Mouse (Mus musculus): ENCODE data around the gene Smim23. TPM values are rescaled to one million over a fixed set of nuclear protein-coding genes. Genes with fewer than 3 reads are reported as not detected.

Smim23 gene
- total RNA-seq, 2 experiments from 2014 or later: not detected

DNA sequence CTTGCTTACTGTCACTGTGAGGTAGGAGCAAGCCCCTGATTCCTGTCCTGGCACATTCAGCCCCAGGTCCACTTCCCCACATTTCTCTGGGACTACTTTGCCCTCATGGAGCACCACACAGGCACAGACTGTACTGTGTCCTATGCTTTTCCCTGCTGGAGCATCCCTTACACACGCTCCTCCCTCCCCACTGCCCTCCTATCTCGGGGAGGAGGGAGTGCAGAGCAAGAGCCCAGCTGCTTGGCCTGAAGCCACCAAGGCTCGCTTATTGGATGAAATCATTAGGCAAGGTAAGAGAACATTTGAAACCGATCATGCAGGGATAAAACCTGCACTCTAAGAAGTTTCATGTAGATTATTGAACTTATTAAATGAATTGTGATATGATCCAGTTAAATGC is 20.7 kb downstream of the Smim23 start:
- peak; percentile 71 for DNase-seq

DNA sequence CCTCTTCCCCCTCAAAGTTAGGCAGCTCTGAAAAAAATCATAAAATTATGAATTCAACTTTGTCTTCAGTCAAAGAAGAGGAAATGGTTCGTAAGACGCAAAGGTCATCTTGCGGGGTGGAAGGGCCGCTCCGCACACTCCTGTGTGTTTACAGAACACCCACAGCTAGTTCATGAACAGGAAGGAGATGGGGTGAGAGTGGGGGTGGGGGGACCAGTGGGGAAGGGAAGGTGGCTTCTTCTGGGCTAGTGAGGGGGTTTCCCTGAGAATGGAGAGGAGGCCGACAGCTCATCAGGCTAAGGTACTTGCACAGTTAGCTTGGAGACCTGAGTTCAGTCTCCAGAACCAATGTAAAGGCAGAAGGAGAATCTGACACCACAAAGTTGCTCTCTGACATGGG is 22.7 kb downstream of the Smim23 start:
- intact Hi-C loops (cut with DNase I): loop anchor here (10.0 kb wide), 1 partner anchor 153 kb away; no protein-coding TSS in a partner anchor
- no peak for TF ChIP-seq CTCF (IDR thresholded peaks at IDR 0.05)
- Histone ChIP-seq H3K27ac (no peak overlapping the region), H3K4me3 (no peak overlapping the region)
- DNase-seq: no peak

More for the DNA sequence above, 20.7 kb downstream of the Smim23 start:
- TF ChIP-seq CTCF (IDR thresholded peaks at IDR 0.05): no peak
- Histone ChIP-seq H3K27ac (no peak overlapping the region), H3K4me3 (no peak overlapping the region)
- intact Hi-C loops (cut with DNase I): loop anchor here (10.0 kb wide), 1 partner anchor 151 kb away; no protein-coding TSS in a partner anchor

GRCm38 (mm10) chr11:32800929-32801375 is 23.5 kb downstream of the Smim23 start:
- intact Hi-C loops (cut with DNase I): loop anchor here (10.0 kb wide), 1 partner anchor 154 kb away; no protein-coding TSS in a partner anchor
- TF ChIP-seq CTCF (IDR thresholded peaks at IDR 0.05): no peak
- DNase-seq: no peak
- H3K27ac ChIP-seq: no peak overlapping the region
- no peak overlapping the region for H3K4me3 ChIP-seq

DNA sequence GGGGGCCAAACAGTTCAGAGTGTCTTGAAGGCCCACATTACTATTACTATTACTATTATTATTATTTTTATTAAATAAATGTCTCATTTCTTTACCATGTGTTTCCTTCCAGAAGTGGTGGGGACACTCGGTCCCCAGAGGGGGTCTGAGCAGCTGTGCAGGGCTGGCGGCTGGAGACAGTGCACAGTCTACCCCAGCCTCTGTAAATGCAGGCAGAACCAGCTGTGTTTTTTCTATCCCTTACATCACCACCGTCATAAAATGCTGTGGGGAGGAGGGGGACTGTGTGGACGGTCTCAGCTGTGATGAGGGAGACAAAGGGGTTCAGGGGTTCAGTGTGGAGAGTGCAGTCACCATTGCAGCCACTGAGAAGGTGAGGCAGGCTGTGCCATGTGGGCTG is 26.0 kb downstream of the Smim23 start:
- TF ChIP-seq CTCF (IDR thresholded peaks at IDR 0.05): no peak
- intact Hi-C loops (cut with DNase I): no loop called here
- Histone ChIP-seq H3K4me3 (no peak overlapping the region), H3K27ac (no peak overlapping the region)
- no peak for DNase-seq

DNA sequence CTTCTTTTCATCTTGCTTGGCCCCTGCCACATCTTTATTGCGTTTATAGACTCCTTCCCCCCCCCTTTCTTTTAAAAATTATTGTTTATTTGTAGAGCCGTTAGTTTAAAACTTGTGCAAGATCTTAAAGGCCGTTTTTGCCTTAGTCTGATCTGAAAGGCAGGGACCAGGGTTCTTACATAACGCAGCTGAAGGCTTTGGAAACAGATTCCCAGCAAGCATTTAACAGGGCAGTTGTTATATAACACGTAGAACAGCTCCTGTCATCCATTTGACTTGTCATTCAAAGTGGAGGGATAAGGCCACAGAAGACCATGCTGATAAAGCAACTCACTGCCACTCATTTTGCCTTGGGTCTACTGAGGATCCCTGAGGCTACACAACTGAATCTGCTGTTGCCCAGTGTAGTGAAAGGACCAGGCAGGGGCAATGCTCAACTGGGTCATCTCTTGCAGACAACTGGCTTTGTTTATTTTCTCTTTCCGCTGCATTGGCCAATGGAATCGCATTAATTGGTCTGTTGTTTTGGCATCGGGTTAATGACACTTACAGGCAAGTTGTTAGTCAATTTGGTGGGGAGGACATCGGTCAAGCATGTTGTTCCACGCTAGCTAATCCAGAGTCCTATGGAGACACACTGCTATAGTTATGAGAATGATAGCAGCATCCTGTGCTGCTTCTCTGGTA is 29.5 kb downstream of the Smim23 start:
- DNase-seq: no peak
- no peak for TF ChIP-seq CTCF (IDR thresholded peaks at IDR 0.05)
- intact Hi-C loops (cut with DNase I): no loop called here
- H3K27ac ChIP-seq: no peak overlapping the region
- no peak overlapping the region for H3K4me3 ChIP-seq

- intact Hi-C loops (cut with DNase I): no loop called here
- 0 out of 2 replicates have a peak overlapping the region, but pooled peaks have one; percentile 38 for H3K27ac ChIP-seq
- no peak for DNase-seq
- no peak for TF ChIP-seq CTCF (IDR thresholded peaks at IDR 0.05)
- H3K4me3 ChIP-seq: no peak overlapping the region
These were observed 38.2 kb downstream of the Smim23 start for GRCm38 (mm10) chr11:32786201-32786600.

DNA sequence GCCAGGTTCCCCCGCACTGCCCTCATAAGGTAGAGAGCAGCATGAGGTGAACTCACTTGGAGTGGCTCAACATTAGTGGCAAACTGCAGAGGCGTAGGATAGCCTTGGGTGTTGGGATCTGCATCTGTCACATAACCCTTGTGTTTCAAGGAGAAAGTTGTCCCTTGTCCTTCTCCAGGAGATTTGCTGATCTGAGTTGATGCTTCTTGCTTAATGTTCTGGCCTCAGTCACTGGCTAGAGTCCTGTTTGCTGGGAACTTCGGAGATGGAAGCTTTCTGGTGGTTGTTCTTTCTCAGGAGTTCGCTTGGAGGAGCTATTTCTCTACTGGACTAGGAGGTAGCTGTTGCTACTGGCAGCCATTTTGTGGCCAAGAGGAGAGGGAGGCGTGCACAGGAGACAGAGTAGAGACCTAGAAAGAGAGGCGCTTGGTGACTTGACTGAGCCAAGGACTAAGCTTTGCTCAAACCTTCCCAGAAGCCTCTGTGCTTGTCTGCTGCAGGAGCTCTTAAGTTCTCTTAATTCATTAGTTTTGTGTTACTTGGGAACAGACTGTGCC is 38.7 kb downstream of the Smim23 start:
- peak; percentile 20; the same call in 1 of the 2 replicates for TF ChIP-seq CTCF (IDR thresholded peaks at IDR 0.05)
- H3K4me3 ChIP-seq: no peak overlapping the region
- peak overlapping the region; percentile 38; the same call in 1 of the 2 replicates for H3K27ac ChIP-seq
- intact Hi-C loops (cut with DNase I): no loop called here
- DNase-seq: peak; percentile 41

- intact Hi-C loops (cut with DNase I): no loop called here
- H3K4me3 ChIP-seq: no peak overlapping the region
- no peak overlapping the region for H3K27ac ChIP-seq
- peak; percentile 56 for DNase-seq
- TF ChIP-seq CTCF (IDR thresholded peaks at IDR 0.05): no peak
These were observed 41.7 kb downstream of the Smim23 start for GRCm38 (mm10) chr11:32782724-32783123.

DNA sequence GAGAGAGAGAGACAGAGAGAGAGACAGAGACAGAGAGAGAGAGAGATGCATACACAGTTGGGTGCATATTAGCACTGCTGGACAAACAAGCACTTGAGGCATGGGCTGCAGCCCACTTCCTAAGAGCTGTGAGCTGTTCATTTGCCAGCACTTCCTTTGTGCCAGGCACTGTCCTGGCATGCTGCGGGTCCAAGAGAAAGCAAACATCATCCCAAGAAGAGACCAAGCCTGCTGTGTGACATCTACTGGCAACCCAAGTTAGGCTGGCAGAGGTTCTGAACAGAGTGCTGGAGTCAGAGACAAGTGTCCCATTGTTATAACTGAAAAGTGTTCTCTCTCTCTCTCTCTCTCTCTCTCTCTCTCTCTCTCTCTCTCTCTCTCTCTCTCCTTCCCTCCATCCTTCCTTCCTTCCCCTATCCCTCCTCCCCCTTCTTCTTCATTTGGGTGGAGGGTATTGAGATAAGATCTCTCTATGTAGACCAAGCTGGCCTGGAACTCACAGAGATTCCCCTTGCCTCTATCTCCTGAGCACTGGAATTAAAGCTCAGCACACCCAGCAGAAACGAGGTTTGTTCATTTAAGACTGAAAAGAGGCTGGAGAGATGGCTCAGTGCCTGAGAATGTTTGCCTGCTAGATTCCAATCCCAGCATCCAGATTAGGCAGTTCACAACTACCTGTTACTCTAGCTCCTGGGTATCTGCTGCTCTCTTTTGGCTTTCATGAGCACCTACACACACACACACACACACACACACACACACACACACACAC is 42.6 kb downstream of the Smim23 start:
- no peak for TF ChIP-seq CTCF (IDR thresholded peaks at IDR 0.05)
- H3K4me3 ChIP-seq: no peak overlapping the region
- intact Hi-C loops (cut with DNase I): no loop called here

DNA sequence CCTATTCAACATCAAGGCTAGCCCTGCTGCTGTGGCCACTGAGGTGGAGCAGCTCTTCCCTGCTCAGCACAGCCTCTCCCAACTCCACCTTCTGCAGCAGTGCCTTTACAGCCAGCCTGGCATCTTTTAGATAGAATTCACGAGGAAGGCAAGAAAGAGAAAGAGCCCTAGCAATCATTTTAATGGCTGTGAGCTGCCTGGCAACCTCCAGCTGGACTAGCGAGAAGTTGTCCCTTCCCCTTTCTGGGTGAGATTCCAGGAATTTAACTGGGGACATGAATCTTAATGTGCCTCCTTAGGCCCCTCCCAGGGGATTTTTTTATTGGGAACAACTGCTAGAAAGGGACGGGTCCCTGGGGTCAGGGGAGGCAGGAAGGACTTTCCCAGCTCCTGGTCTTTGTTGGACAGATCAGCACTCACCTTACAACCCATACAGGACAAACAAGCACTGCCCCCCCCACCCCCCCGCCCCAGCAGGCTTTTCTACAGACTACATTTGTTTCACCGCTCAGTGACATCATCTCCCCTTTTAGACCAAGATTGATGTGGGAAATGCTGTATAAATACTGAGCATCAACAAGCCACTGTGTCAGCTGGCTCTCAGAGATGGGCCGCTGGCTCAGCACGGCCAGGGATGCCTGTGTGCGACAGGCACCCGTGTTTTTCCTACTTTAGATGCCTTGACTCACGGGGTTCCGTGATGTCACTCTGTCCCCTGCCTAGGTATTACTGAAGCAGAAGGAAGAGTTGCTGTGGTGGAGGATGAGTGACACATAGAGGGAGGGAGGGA is 43.5 kb downstream of the Smim23 start:
- intact Hi-C loops (cut with DNase I): no loop called here
- no peak for DNase-seq
- Histone ChIP-seq H3K27ac (no peak overlapping the region), H3K4me3 (no peak overlapping the region)
- TF ChIP-seq CTCF (IDR thresholded peaks at IDR 0.05): no peak

More for the DNA sequence above, 42.6 kb downstream of the Smim23 start:
- DNase-seq: no peak
- no peak overlapping the region for H3K27ac ChIP-seq

GRCm38 (mm10) chr11:32768642-32769343 is 55.6 kb downstream of the Smim23 start:
- H3K27ac ChIP-seq: no peak overlapping the region
- DNase-seq: no peak
- intact Hi-C loops (cut with DNase I): no loop called here
- TF ChIP-seq CTCF (IDR thresholded peaks at IDR 0.05): peak; percentile 12; the same call in 1 of the 2 replicates
- H3K4me3 ChIP-seq: no peak overlapping the region

Other genes with a start within 250 kb of the Smim23 start
- 10 to 100 TPM; 56.9 to 68.9 TPM for gene Fbxw11, start 181.9 kb downstream of the Smim23 start, total RNA-seq (2021)